Mouse (Mus musculus) right cerebral cortex, postnatal 25 days (tissue): ENCODE data around the gene Slc39a10.
"Not testable (repeated sequence)": the region's sequence is repeated elsewhere in the genome, so short reads cannot be mapped to it uniquely, and the experiment has no call there.

ENCODE experiments used
- DNase-seq: peaks from one replicate; pipeline ENCODE4 v3.0.0; 2022

The Slc39a10 gene

DNA sequence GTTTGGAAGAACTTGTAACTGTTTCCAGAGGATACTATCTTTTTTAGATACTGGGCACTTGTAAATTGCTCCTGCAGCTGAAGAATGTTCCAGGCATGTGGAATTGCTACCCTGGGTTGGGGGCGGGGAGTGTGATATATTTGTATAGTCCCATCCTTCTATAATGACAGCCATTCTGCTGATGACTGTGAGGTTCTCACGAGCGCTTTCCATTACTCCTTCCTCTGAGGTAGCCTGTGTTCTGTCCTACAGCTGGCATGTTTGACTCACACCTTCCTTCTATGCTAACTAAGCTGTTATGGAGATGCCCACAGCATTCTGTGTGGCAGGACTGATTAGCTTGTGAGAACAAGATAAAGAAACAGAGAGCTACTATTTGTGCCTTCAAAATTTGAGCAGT lies 128.1 kb downstream of the Slc39a10 start:
- DNase-seq, result not testable (repeated sequence)
